Mouse (Mus musculus) Muller cell, postnatal 12 days (primary cell): ENCODE results near the gene Col12a1.
"Not testable (repeated sequence)": the region's sequence is repeated elsewhere in the genome, so short reads cannot be mapped to it uniquely, and the experiment has no call there.

Source experiments
- DNase-seq: peaks from one replicate; pipeline ENCODE4 v3.0.0-alpha.2; 2015; ENCODE audit errors: inconsistent ontology term

Gene Col12a1

GRCm38 (mm10) chr9:79689771-79690535, 28.7 kb downstream of the Col12a1 start:
- DNase-seq, result no peak

GRCm38 (mm10) chr9:79689342-79689741, 29.3 kb downstream of the Col12a1 start:
- no peak for DNase-seq

GRCm38 (mm10) chr9:79687227-79687626, 31.4 kb downstream of the Col12a1 start:
- no peak for DNase-seq

DNA sequence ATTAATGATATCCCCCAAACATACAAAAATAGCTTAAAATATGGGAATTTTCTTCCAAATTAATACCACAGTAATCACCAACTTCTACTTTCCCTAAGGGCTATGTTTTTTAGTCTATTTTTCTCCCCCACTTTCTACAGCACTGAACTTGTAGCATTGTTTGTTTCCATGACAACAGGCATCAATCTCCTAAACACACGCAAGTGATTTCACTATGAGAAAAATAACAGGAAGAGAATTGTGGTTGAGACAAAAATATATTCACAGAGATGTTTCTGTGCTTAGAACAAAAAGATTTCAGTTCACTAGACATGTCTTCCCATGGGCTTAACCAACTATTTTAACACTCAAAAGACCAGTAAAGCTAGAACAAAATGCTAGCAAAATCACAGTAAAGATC, 32.6 kb downstream of the Col12a1 start:
- peak; percentile 14 for DNase-seq

DNA sequence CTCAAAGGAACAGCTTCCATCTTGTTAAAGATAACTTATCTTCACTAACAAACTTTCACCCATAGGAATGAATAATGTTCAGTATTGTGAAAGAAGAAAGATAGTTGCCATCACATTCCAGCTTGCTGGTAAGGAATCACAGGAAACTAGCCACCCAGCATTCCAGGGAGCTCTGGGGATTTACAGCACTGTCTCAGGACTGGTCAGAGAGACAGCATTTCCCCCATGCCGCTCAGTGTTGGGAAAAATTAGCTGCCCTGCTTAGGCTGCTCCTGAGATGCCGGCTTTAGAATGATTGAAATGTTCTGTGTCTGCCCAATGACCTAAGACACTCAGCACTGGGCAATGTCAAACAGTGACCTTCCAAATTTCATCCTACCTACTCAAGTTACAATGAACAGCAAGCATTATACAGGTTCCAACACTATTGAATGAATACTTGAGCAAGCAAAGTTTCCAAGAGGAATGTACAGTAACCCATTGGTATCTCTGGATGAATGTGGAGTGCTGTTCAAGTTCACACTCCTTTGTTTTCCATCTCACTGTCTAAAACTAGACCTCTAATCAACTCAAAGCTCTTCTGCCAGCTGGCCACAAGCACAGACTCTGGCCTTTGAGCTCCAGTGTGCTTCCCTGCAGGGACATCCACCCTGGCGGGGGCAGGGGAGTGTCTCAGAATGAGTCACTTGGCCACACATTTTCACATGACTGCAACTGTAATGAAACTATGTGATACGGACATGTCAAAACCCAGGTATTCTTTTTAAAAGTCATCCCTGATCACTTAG, 38.0 kb downstream of the Col12a1 start:
- DNase-seq, result peak; percentile 97

GRCm38 (mm10) chr9:79668806-79669205, 49.8 kb downstream of the Col12a1 start:
- DNase-seq, result not testable (repeated sequence)

GRCm38 (mm10) chr9:79653327-79654150, 65.1 kb downstream of the Col12a1 start:
- DNase-seq, result no peak

GRCm38 (mm10) chr9:79648587-79648986, 70.0 kb downstream of the Col12a1 start:
- peak; percentile 73 for DNase-seq

GRCm38 (mm10) chr9:79645757-79646156, 72.9 kb downstream of the Col12a1 start:
- DNase-seq, result no peak

DNA sequence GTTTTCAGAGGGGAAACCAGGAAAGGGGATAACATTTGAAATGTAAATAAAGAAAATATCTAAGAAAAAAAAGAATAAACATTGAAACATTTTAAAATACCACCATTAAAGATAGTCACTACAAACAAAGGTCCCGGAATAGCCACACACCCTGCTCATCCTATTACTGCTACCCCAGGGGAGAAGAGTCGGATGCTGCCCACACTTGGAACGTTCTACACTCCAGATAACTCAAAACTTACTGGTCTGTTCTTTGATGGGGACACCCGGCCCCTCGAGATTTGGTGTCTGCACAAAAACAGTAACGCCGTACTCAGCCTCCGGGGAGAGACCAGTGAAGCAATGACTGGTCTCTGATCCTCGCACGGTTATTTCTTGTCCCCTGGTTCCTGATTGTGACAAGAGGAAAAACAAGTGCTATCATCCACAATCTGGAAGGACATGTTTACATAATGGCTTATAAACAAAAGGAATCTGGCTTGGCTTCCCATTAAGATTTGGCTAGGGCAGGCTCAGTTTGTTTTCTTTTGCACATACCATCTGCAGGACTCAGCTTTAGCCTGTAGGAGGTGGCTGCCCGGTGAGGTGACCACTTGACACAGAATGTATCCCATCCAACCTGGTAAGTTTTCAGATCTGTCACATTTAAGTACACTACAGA, 79.1 kb downstream of the Col12a1 start:
- peak; percentile 11 for DNase-seq

GRCm38 (mm10) chr9:79637879-79638278, 80.8 kb downstream of the Col12a1 start:
- peak; percentile 54 for DNase-seq

- DNase-seq, result no peak
These were observed 84.6 kb downstream of the Col12a1 start for GRCm38 (mm10) chr9:79634076-79634475.

- no peak for DNase-seq
These were observed 87.4 kb downstream of the Col12a1 start for GRCm38 (mm10) chr9:79631186-79631585.

GRCm38 (mm10) chr9:79618839-79619597, 99.6 kb downstream of the Col12a1 start:
- no peak for DNase-seq

DNA sequence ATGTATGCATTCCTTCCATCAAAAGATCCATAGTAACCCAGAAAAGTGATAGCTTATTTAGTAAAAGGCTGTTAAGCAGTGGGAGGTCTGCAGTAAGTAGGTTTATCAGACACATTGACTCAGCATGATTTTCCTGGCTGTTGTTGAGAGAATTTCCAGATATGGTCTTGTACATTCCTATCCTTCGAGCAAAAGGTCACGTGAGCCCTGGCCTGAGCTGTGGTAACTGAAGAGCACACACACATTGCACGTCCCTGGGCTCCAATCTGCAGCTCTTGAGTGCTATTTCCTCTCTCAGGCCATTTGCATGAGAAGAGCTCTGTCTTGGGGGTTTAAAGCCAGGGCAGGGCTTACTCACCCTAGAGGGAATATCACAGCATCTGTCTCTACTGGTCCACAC, 101.3 kb downstream of the Col12a1 start:
- peak; percentile 62 for DNase-seq

GRCm38 (mm10) chr9:79616040-79616439, 102.6 kb downstream of the Col12a1 start:
- no peak for DNase-seq

GRCm38 (mm10) chr9:79610286-79610685, 108.3 kb downstream of the Col12a1 start:
- peak; percentile 83 for DNase-seq

DNA sequence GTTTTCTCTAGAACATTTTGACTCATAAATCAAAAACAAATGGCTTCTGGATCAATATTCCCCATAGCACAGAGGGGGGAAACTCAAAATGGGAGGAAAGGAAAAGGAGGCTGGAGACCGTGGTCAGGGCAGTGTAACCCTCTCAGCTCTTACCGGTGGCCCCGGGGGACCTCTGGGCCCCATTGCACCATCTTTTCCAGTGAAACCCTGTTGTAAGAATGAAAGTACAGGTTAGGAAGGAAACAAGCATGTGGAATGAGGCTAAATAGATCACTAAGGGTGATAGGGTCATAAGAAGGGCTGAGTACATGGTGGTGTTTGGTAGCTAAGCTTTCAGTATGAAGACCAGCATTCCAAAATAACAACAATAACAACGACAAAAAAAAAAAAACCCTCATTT, 109.0 kb downstream of the Col12a1 start:
- no peak for DNase-seq

DNA sequence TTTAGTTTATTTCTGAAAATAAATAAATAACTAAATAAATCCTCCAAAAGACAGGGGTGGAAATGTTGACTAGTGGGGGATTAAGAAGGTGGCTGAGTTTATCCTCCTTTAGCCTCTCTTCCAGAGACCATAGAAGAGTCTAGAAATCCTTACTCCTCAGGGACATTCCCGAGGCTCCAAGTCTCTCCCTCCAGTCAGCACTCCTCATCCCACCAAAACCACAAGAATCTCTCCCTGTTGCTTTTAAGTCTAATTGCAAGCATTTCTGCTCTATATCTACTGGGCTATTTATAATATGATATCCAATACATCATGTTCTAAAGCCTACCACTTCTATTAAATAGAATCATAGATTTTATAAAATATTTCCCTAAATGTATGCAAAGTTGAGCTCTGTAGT, 109.8 kb downstream of the Col12a1 start:
- no peak for DNase-seq

- DNase-seq, result no peak
These were observed 110.5 kb downstream of the Col12a1 start for GRCm38 (mm10) chr9:79608062-79608531.

GRCm38 (mm10) chr9:79606122-79606521, 112.5 kb downstream of the Col12a1 start:
- no peak for DNase-seq
